Mouse (Mus musculus): ENCODE data around the gene Asah2. TPM values are rescaled to one million over a fixed set of nuclear protein-coding genes. Genes with fewer than 3 reads are reported as not detected.

Asah2 gene
- polyA plus RNA-seq, 1 experiment from 2014 or later = 0.77 TPM

- no peak overlapping the region for H3K27ac ChIP-seq
- no peak overlapping the region for H3K4me2 ChIP-seq (replicated peaks)
- H3K36me3 ChIP-seq = no peaks in the 10 kb centered on the region
- no peak overlapping the region for H3K9ac ChIP-seq (replicated peaks)
- H3K27me3 ChIP-seq = no peaks in the 10 kb centered on the region
- WGBS = 6% methylated on average over 1 of the region's 1 CpGs
- ATAC-seq = peak; percentile 27; the same call in 1 of the 2 replicates
- no peaks in the 10 kb centered on the region for H3K9me3 ChIP-seq
- no peak overlapping the region for H3K4me3 ChIP-seq (replicated peaks)
- no peaks in the 10 kb centered on the region for H3K4me1 ChIP-seq (replicated peaks)
Measured at GRCm38 (mm10) chr19:32030430-32030829, 77.6 kb downstream of the Asah2 start.

GRCm38 (mm10) chr19:32025443-32025842 lies 82.6 kb downstream of the Asah2 start:
- H3K4me2 ChIP-seq (replicated peaks) = no peak overlapping the region
- H3K27me3 ChIP-seq = no peaks in the 10 kb centered on the region
- H3K4me3 ChIP-seq (replicated peaks) = no peak overlapping the region
- no peaks in the 10 kb centered on the region for H3K4me1 ChIP-seq (replicated peaks)
- H3K27ac ChIP-seq = no peak overlapping the region
- 77% methylated on average over 3 of the region's 3 CpGs for WGBS
- no peaks in the 10 kb centered on the region for H3K36me3 ChIP-seq
- no peak overlapping the region for H3K9ac ChIP-seq (replicated peaks)
- no peaks in the 10 kb centered on the region for H3K9me3 ChIP-seq
- no peak; the same call in 1 of the 2 replicates for ATAC-seq

GRCm38 (mm10) chr19:32019722-32020121 lies 88.3 kb downstream of the Asah2 start:
- Histone ChIP-seq H3K36me3 (no peaks in the 10 kb centered on the region), H3K27me3 (no peaks in the 10 kb centered on the region), H3K4me3 (replicated peaks) (no peak overlapping the region), H3K4me1 (replicated peaks) (no peaks in the 10 kb centered on the region), H3K9me3 (no peaks in the 10 kb centered on the region), H3K27ac (no peak overlapping the region), H3K4me2 (replicated peaks) (no peak overlapping the region), H3K9ac (replicated peaks) (no peak overlapping the region)
- no peak for ATAC-seq
- WGBS = 61% methylated on average over 8 of the region's 8 CpGs

- WGBS = 84% methylated on average over 7 of the region's 7 CpGs
Measured at GRCm38 (mm10) chr19:32018585-32018984, 89.4 kb downstream of the Asah2 start.

GRCm38 (mm10) chr19:32018053-32018452 lies 90.0 kb downstream of the Asah2 start:
- no peaks in the 10 kb centered on the region for H3K27me3 ChIP-seq
- H3K27ac ChIP-seq = no peak overlapping the region
- no peak overlapping the region for H3K4me3 ChIP-seq (replicated peaks)
- no peaks in the 10 kb centered on the region for H3K4me1 ChIP-seq (replicated peaks)
- ATAC-seq = no peak
- no peak overlapping the region for H3K4me2 ChIP-seq (replicated peaks)
- H3K36me3 ChIP-seq = no peaks in the 10 kb centered on the region
- whole genome bisulfite sequencing = 94% methylated on average over 5 of the region's 5 CpGs
- H3K9ac ChIP-seq (replicated peaks) = no peak overlapping the region
- H3K9me3 ChIP-seq = no peaks in the 10 kb centered on the region

More at GRCm38 (mm10) chr19:32018585-32018984, 89.4 kb downstream of the Asah2 start:
- ATAC-seq = no peak
- H3K27me3 ChIP-seq = no peaks in the 10 kb centered on the region
- H3K27ac ChIP-seq = no peak overlapping the region
- no peaks in the 10 kb centered on the region for H3K9me3 ChIP-seq
- no peaks in the 10 kb centered on the region for H3K4me1 ChIP-seq (replicated peaks)
- no peak overlapping the region for H3K4me3 ChIP-seq (replicated peaks)
- no peak overlapping the region for H3K9ac ChIP-seq (replicated peaks)
- H3K4me2 ChIP-seq (replicated peaks) = no peak overlapping the region
- no peaks in the 10 kb centered on the region for H3K36me3 ChIP-seq

GRCm38 (mm10) chr19:32002623-32003022 lies 105.4 kb downstream of the Asah2 start:
- no peaks in the 10 kb centered on the region for H3K27me3 ChIP-seq
- no peak overlapping the region for H3K27ac ChIP-seq
- WGBS = 72% methylated on average over 5 of the region's 5 CpGs
- H3K9ac ChIP-seq (replicated peaks) = no peak overlapping the region
- H3K36me3 ChIP-seq = no peaks in the 10 kb centered on the region
- H3K4me1 ChIP-seq (replicated peaks) = no peaks in the 10 kb centered on the region
- no peak overlapping the region for H3K4me3 ChIP-seq (replicated peaks)
- no peak overlapping the region for H3K4me2 ChIP-seq (replicated peaks)
- no peak for ATAC-seq
- no peaks in the 10 kb centered on the region for H3K9me3 ChIP-seq

GRCm38 (mm10) chr19:31996916-31997315 lies 111.1 kb downstream of the Asah2 start:
- no peak overlapping the region for H3K4me2 ChIP-seq (replicated peaks)
- no peak for ATAC-seq
- WGBS = 94% methylated on average over 3 of the region's 3 CpGs
- no peak overlapping the region for H3K4me3 ChIP-seq (replicated peaks)
- H3K36me3 ChIP-seq = no peaks in the 10 kb centered on the region
- H3K27me3 ChIP-seq = no peaks in the 10 kb centered on the region
- no peak overlapping the region for H3K27ac ChIP-seq
- H3K9me3 ChIP-seq = no peaks in the 10 kb centered on the region
- H3K4me1 ChIP-seq (replicated peaks) = no peaks in the 10 kb centered on the region
- H3K9ac ChIP-seq (replicated peaks) = no peak overlapping the region

GRCm38 (mm10) chr19:31991057-31991456 lies 117.0 kb downstream of the Asah2 start:
- WGBS = 95% methylated on average over 6 of the region's 6 CpGs
- no peak overlapping the region for H3K4me3 ChIP-seq (replicated peaks)
- no peak for ATAC-seq

GRCm38 (mm10) chr19:31975882-31976281 lies 132.1 kb downstream of the Asah2 start:
- Histone ChIP-seq H3K4me1 (replicated peaks) (no peaks in the 10 kb centered on the region), H3K9me3 (no peaks in the 10 kb centered on the region; the same call in 1 of the 2 replicates), H3K9ac (replicated peaks) (no peak overlapping the region), H3K36me3 (no peaks in the 10 kb centered on the region), H3K27me3 (0 out of 2 replicates have a peak, but pooled peaks cover 2% of the 10 kb centered on the region), H3K27ac (no peak overlapping the region), H3K4me2 (replicated peaks) (no peak overlapping the region), H3K4me3 (replicated peaks) (no peak overlapping the region)
- no peak for ATAC-seq
- WGBS = 80% methylated on average over 2 of the region's 2 CpGs

More at GRCm38 (mm10) chr19:31991057-31991456, 117.0 kb downstream of the Asah2 start:
- Histone ChIP-seq H3K36me3 (no peaks in the 10 kb centered on the region), H3K4me1 (replicated peaks) (no peaks in the 10 kb centered on the region), H3K9ac (replicated peaks) (no peak overlapping the region), H3K27me3 (no peaks in the 10 kb centered on the region), H3K4me2 (replicated peaks) (no peak overlapping the region), H3K27ac (no peak overlapping the region), H3K9me3 (no peaks in the 10 kb centered on the region)

- Histone ChIP-seq H3K27ac (no peak overlapping the region), H3K27me3 (0 out of 2 replicates have a peak, but pooled peaks cover 3% of the 10 kb centered on the region), H3K4me2 (replicated peaks) (no peak overlapping the region), H3K9ac (replicated peaks) (no peak overlapping the region), H3K4me1 (replicated peaks) (no peaks in the 10 kb centered on the region), H3K4me3 (replicated peaks) (no peak overlapping the region), H3K9me3 (no peaks in the 10 kb centered on the region), H3K36me3 (no peaks in the 10 kb centered on the region)
- ATAC-seq = peak; percentile 91
- 14% methylated on average over 6 of the region's 6 CpGs for WGBS
Measured at GRCm38 (mm10) chr19:31971998-31972397, 136.0 kb downstream of the Asah2 start.

GRCm38 (mm10) chr19:31971405-31971804 lies 136.6 kb downstream of the Asah2 start:
- 53% methylated on average over 3 of the region's 3 CpGs for WGBS
- ATAC-seq = no peak
- H3K27me3 ChIP-seq = 0 out of 2 replicates have a peak, but pooled peaks cover 3% of the 10 kb centered on the region
- no peaks in the 10 kb centered on the region for H3K4me1 ChIP-seq (replicated peaks)
- no peak overlapping the region for H3K4me3 ChIP-seq (replicated peaks)
- no peaks in the 10 kb centered on the region for H3K36me3 ChIP-seq
- no peak overlapping the region for H3K4me2 ChIP-seq (replicated peaks)
- no peak overlapping the region for H3K27ac ChIP-seq
- H3K9ac ChIP-seq (replicated peaks) = no peak overlapping the region
- no peaks in the 10 kb centered on the region for H3K9me3 ChIP-seq

- H3K27me3 ChIP-seq = 0 out of 2 replicates have a peak, but pooled peaks cover 3% of the 10 kb centered on the region
- ATAC-seq = no peak
- H3K27ac ChIP-seq = no peak overlapping the region
- no peak overlapping the region for H3K4me3 ChIP-seq (replicated peaks)
- H3K9me3 ChIP-seq = no peaks in the 10 kb centered on the region
- no peak overlapping the region for H3K4me2 ChIP-seq (replicated peaks)
- H3K4me1 ChIP-seq (replicated peaks) = no peaks in the 10 kb centered on the region
- no peak overlapping the region for H3K9ac ChIP-seq (replicated peaks)
- WGBS = 71% methylated on average over 5 of the region's 5 CpGs
- H3K36me3 ChIP-seq = no peaks in the 10 kb centered on the region
Measured at GRCm38 (mm10) chr19:31967933-31968532, 140.0 kb downstream of the Asah2 start.

- no peak overlapping the region for H3K4me3 ChIP-seq (replicated peaks)
- no peak for ATAC-seq
- no peaks in the 10 kb centered on the region for H3K27me3 ChIP-seq
- 81% methylated on average over 3 of the region's 3 CpGs for WGBS
- no peak overlapping the region for H3K9ac ChIP-seq (replicated peaks)
- H3K4me2 ChIP-seq (replicated peaks) = no peak overlapping the region
- no peaks in the 10 kb centered on the region for H3K36me3 ChIP-seq
- no peak overlapping the region for H3K27ac ChIP-seq
- H3K9me3 ChIP-seq = no peaks in the 10 kb centered on the region
- H3K4me1 ChIP-seq (replicated peaks) = no peaks in the 10 kb centered on the region
Measured at GRCm38 (mm10) chr19:31963147-31963546, 144.9 kb downstream of the Asah2 start.

All from midbrain, embryonic 13.5 days (tissue).